Mouse (Mus musculus): ENCODE results near the gene Ddx41. TPM values are rescaled to one million over a fixed set of nuclear protein-coding genes. Genes with fewer than 3 reads are reported as not detected.

The Ddx41 gene
- polyA plus RNA-seq, 1 experiment from 2014 or later, result 39.9 TPM

DNA sequence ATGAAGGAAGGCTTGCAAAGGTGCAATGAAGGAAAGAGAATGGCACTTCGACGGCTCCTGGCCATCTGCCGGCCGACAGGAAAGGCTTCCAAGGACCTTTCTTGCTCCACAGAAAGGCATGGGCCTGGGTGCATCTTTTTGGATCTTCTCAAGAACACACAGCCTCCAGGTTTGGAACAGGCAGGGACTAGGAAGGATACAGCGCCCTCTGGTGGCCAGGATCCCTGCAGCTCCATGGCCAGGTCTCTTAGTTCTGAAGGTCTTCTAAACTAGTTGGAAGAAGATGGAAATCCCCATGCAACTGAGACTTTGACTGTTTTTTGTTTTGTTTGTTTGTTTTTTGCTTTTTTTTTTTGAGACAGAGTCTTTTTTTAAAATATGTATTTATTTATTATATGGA lies 19.5 kb downstream of the Ddx41 start:
- Histone ChIP-seq H3K4me2 (no peak overlapping the region), H3K9ac (ENCODE audit: low read depth, low read length) (no peak overlapping the region), H3K9me3 (replicated peaks; ENCODE audit: control insufficient read depth, low read length) (no peaks in the 10 kb centered on the region), H3K4me3 (ENCODE audit: low read depth, low read length) (no peak overlapping the region), H3K27me3 (ENCODE audit: control insufficient read depth, insufficient read depth, low read length) (peaks cover 9% of the 10 kb centered on the region), H3K27ac (ENCODE audit: low read depth, low read length) (no peak overlapping the region), H3K36me3 (ENCODE audit: control insufficient read depth, insufficient read depth, low read length) (no peaks in the 10 kb centered on the region), H3K4me1 (ENCODE audit: control insufficient read depth, insufficient read depth, low read length) (peaks cover 2% of the 10 kb centered on the region)
- ATAC-seq (replicated peaks; ENCODE audit: insufficient number of reproducible peaks, low FRiP score, low TSS enrichment), result no peak
- WGBS (ENCODE audit: insufficient replicate concordance), result 8% methylated on average over 5 of the region's 5 CpGs

DNA sequence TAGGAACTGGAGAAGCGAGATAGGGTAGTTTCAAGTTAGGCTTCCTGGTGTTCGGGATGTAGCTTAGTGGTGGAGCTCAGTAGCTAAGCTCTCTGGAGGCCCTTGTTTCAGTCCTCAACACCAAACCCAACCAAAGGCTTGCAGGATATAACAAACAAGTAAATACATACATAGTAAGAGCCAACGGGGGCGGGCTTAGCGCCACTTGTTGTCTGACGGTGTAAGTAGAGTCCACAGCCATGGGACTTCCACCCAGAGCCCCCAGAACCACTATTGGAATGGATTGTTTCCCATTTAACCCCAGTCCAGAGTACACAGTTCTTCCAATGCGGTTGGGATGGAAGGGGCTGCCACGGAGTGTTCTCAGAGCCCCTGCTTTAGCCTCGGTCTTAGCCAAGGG lies 22.6 kb downstream of the Ddx41 start:
- no peaks in the 10 kb centered on the region for H3K9me3 ChIP-seq (replicated peaks; ENCODE audit: control insufficient read depth, low read length)
- H3K27ac ChIP-seq (ENCODE audit: low read depth, low read length), result no peak overlapping the region
- peak overlapping the region; percentile 98; the same call in 1 of the 2 replicates for H3K4me3 ChIP-seq (ENCODE audit: low read depth, low read length)
- H3K4me2 ChIP-seq, result peak overlapping the region; percentile 69
- ATAC-seq (replicated peaks; ENCODE audit: insufficient number of reproducible peaks, low FRiP score, low TSS enrichment), result no peak
- H3K27me3 ChIP-seq (ENCODE audit: control insufficient read depth, insufficient read depth, low read length), result peaks cover 9% of the 10 kb centered on the region
- H3K9ac ChIP-seq (ENCODE audit: low read depth, low read length), result no peak overlapping the region
- 30% methylated on average over 9 of the region's 9 CpGs for WGBS (ENCODE audit: insufficient replicate concordance)
- H3K36me3 ChIP-seq (ENCODE audit: control insufficient read depth, insufficient read depth, low read length), result peaks cover 9% of the 10 kb centered on the region; the same call in 1 of the 2 replicates
- H3K4me1 ChIP-seq (ENCODE audit: control insufficient read depth, insufficient read depth, low read length), result peaks cover 28% of the 10 kb centered on the region

DNA sequence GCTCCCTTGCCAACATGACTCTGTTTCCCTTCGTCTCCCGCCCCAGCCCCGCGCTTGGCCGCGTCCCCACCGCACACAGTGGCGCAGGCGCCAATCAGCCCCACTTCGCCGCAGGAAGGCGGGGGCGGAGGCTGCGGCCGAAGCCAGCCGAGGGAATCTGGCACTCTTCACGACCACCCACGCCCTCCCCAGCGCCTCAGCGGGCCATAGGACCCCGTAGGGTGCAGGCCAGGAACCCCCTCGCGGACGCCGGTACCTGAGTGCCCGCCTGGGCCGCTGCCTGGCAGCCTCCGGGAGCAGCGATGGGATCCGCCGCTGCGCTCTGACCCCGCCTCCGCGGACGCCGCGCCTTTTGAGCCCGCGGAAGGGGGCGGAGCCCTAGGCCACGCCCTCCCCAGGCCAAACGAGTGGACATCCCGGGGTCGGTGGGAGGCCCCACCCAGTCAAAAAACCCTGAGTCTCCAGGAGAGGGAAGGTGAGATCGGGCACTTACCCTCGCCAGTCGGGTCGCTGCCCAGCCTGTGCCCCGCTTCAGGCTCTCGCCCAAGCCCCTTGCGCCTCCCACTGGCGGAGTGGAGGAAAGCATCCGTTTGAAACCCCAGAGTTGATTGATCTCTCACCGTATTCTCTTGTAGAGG lies 23.2 kb downstream of the Ddx41 start, which contains the start of gene Pdlim7:
Pdlim7 (minus strand) TSS at position 566 of the 638 bp plus-strand sequence.
- H3K27me3 ChIP-seq (ENCODE audit: control insufficient read depth, insufficient read depth, low read length), result peaks cover 9% of the 10 kb centered on the region
- ATAC-seq (replicated peaks; ENCODE audit: insufficient number of reproducible peaks, low FRiP score, low TSS enrichment), result peak; percentile 43
- peak within 1 kb of the TSS; percentile 99 for H3K9ac ChIP-seq (ENCODE audit: low read depth, low read length)
- peak within 1 kb of the TSS; percentile 91 for H3K27ac ChIP-seq (ENCODE audit: low read depth, low read length)
- H3K4me3 ChIP-seq (ENCODE audit: low read depth, low read length), result peak within 1 kb of the TSS; percentile 98
- H3K4me1 ChIP-seq (ENCODE audit: control insufficient read depth, insufficient read depth, low read length), result peaks cover 30% of the 10 kb centered on the region
- peak within 1 kb of the TSS; percentile 69 for H3K4me2 ChIP-seq
- WGBS (ENCODE audit: insufficient replicate concordance), result under 1% methylated on average over 54 of the region's 55 CpGs
- peaks cover 15% of the 10 kb centered on the region for H3K36me3 ChIP-seq (ENCODE audit: control insufficient read depth, insufficient read depth, low read length)
- no peaks in the 10 kb centered on the region for H3K9me3 ChIP-seq (replicated peaks; ENCODE audit: control insufficient read depth, low read length)

DNA sequence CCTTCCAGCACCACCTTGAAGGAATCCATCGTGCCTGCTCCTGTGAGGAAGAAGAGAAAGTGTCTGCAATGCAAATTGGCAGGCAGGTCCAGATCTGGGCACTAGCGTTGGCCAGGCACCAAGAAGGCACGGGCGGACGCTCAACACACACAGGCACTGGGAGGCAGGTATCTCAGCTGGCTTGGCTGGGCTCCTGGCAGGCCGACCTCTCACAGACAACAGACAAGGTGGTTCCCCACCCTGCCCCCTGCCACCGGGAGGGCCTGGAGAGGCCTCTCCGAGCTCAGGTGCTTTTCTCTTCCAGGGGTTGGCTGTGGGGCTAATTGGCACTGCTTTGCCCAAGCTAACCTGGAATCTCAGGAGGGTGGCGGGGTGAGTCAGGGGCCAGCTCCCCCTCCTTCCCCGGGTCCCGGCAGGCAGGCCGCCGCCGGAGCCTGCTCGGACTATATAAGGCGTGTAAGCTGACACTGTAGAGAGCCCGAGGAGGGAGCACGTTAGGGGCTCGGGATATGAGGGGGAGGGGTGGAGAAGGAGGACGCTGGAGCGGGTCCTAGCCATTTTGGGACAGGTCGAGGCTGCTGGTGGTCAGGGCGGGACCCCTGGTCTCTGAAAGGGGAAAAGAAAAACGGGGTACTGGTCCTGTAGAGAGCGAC lies 24.0 kb downstream of the Ddx41 start:
- peak overlapping the region; percentile 69 for H3K4me2 ChIP-seq
- H3K9me3 ChIP-seq (replicated peaks; ENCODE audit: control insufficient read depth, low read length), result no peaks in the 10 kb centered on the region
- H3K9ac ChIP-seq (ENCODE audit: low read depth, low read length), result peak overlapping the region; percentile 99
- H3K36me3 ChIP-seq (ENCODE audit: control insufficient read depth, insufficient read depth, low read length), result peaks cover 19% of the 10 kb centered on the region
- H3K4me3 ChIP-seq (ENCODE audit: low read depth, low read length), result peak overlapping the region; percentile 98
- peak overlapping the region; percentile 91 for H3K27ac ChIP-seq (ENCODE audit: low read depth, low read length)
- H3K4me1 ChIP-seq (ENCODE audit: control insufficient read depth, insufficient read depth, low read length), result peaks cover 30% of the 10 kb centered on the region
- WGBS (ENCODE audit: insufficient replicate concordance), result 2% methylated on average over 25 of the region's 25 CpGs
- peaks cover 9% of the 10 kb centered on the region for H3K27me3 ChIP-seq (ENCODE audit: control insufficient read depth, insufficient read depth, low read length)
- peak; percentile 54 for ATAC-seq (replicated peaks; ENCODE audit: insufficient number of reproducible peaks, low FRiP score, low TSS enrichment)

DNA sequence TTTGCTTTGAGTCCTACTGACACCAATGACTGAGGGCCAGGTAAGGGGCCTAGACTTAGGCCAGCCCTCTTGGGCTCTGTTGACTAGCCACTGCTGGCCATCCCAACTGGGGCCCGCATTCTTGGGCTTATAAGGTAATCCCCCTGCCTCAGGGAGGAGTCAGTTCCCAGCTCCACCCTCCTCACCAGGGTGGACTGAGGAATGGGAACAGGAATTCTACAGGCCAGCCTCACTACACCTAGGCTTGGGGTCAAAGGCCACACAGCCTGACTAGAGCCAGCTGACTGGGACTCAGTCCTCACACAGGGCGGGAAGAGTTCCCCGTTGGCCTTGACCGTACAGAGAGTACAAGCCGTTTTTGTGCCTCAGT lies 25.0 kb downstream of the Ddx41 start:
- Histone ChIP-seq H3K9me3 (replicated peaks; ENCODE audit: control insufficient read depth, low read length) (no peaks in the 10 kb centered on the region), H3K27me3 (ENCODE audit: control insufficient read depth, insufficient read depth, low read length) (peaks cover 9% of the 10 kb centered on the region), H3K9ac (ENCODE audit: low read depth, low read length) (peak overlapping the region; percentile 99), H3K4me2 (peak overlapping the region; percentile 69), H3K4me3 (ENCODE audit: low read depth, low read length) (peak overlapping the region; percentile 98), H3K27ac (ENCODE audit: low read depth, low read length) (peak overlapping the region; percentile 91), H3K4me1 (ENCODE audit: control insufficient read depth, insufficient read depth, low read length) (peaks cover 32% of the 10 kb centered on the region), H3K36me3 (ENCODE audit: control insufficient read depth, insufficient read depth, low read length) (peaks cover 29% of the 10 kb centered on the region)
- peak; percentile 5; the same call in 1 of the 2 replicates for ATAC-seq (replicated peaks; ENCODE audit: insufficient number of reproducible peaks, low FRiP score, low TSS enrichment)
- WGBS (ENCODE audit: insufficient replicate concordance), result 13% methylated on average over 5 of the region's 5 CpGs

DNA sequence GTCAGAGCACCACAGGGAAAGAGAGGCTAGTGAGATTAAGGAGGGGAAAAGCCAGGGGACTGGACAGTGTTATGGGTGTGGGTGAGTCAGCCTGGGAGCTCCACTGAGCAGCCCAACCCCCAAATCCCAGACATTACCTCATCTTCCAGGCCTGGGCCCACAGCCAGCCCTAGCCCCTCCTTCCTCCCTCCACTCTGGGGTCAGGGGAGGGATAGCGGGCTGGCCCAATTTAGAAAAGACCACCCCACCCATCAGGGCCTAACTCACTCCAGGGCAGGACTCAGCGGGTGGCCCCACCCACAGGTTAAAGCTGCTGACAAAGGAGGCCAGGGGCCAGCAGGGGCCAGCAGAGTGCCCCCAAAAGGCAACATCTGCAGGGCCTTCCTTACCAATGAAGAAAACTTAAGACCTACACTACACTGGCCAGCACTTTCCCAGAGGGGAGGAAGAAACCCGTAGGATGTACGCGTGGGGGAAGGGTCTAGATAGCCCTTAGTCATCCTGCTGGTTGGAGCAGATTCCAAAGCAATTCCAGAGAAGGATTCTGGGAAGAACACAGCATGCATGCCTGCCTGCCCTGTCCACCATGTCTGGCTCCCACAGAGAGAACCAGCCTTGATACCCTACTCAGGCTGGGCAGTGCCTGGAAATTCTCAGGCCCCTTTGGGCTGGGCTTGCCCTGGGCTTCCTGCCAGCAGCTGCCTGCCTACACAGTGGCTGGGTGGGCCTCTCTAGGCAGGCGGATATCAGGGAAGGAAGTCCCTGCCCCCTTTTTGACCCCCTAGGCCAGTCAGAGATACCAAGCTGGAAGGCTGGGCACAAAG lies 25.6 kb downstream of the Ddx41 start:
- Histone ChIP-seq H3K36me3 (ENCODE audit: control insufficient read depth, insufficient read depth, low read length) (peaks cover 32% of the 10 kb centered on the region), H3K9ac (ENCODE audit: low read depth, low read length) (peak overlapping the region; percentile 99), H3K9me3 (replicated peaks; ENCODE audit: control insufficient read depth, low read length) (no peaks in the 10 kb centered on the region), H3K4me2 (peak overlapping the region; percentile 69), H3K4me3 (ENCODE audit: low read depth, low read length) (peak overlapping the region; percentile 98), H3K4me1 (ENCODE audit: control insufficient read depth, insufficient read depth, low read length) (peaks cover 32% of the 10 kb centered on the region), H3K27ac (ENCODE audit: low read depth, low read length) (peak overlapping the region; percentile 91), H3K27me3 (ENCODE audit: control insufficient read depth, insufficient read depth, low read length) (peaks cover 9% of the 10 kb centered on the region)
- 2% methylated on average over 6 of the region's 6 CpGs for WGBS (ENCODE audit: insufficient replicate concordance)
- ATAC-seq (replicated peaks; ENCODE audit: insufficient number of reproducible peaks, low FRiP score, low TSS enrichment), result peak; percentile 77

DNA sequence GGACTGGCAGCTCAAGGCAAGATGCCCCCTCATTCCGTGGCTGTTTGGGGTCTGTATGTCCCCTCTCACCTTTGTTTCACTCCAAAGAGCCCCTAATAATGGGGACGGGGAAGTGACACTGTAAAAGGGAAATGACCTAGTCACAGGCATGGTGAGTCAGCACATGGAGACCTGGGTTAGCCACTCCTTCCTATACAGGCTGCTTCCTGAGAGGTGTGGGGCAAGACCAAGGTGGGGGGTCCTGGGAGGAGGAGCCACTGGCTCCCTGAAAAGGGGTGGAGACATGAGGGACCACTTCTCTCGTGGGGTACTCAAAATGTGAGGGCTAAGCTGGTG lies 26.2 kb downstream of the Ddx41 start:
- Histone ChIP-seq H3K36me3 (ENCODE audit: control insufficient read depth, insufficient read depth, low read length) (peaks cover 38% of the 10 kb centered on the region), H3K4me1 (ENCODE audit: control insufficient read depth, insufficient read depth, low read length) (peaks cover 32% of the 10 kb centered on the region), H3K27me3 (ENCODE audit: control insufficient read depth, insufficient read depth, low read length) (peaks cover 9% of the 10 kb centered on the region), H3K4me3 (ENCODE audit: low read depth, low read length) (peak overlapping the region; percentile 98; the same call in 1 of the 2 replicates), H3K9ac (ENCODE audit: low read depth, low read length) (peak overlapping the region; percentile 56; the same call in 1 of the 2 replicates), H3K9me3 (replicated peaks; ENCODE audit: control insufficient read depth, low read length) (no peaks in the 10 kb centered on the region), H3K27ac (ENCODE audit: low read depth, low read length) (peak overlapping the region; percentile 91), H3K4me2 (peak overlapping the region; percentile 69)
- ATAC-seq (replicated peaks; ENCODE audit: insufficient number of reproducible peaks, low FRiP score, low TSS enrichment), result peak; percentile 12; the same call in 1 of the 2 replicates
- WGBS (ENCODE audit: insufficient replicate concordance), result 10% methylated on average over 3 of the region's 3 CpGs

DNA sequence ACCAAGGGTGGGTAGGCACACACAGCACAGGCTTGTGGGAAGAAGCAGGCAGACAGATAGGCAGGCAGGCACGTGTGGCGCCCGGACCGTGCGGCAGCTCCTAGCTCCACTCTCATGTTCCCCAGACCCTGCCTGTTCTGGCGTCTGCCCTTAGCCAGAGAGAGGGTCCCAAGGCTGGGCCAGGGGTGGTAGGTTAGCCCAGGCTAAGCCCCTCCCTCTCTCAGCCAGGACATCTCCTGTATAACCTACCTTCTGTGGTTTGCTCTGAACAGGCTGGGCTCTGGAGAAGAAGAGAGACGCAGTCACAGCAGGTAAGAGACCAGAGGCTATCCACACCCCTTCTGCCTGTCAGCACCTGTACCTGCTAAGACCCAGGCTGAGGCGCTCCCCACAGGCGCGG lies 27.9 kb downstream of the Ddx41 start:
- H3K9me3 ChIP-seq (replicated peaks; ENCODE audit: control insufficient read depth, low read length), result no peaks in the 10 kb centered on the region
- H3K9ac ChIP-seq (ENCODE audit: low read depth, low read length), result no peak overlapping the region
- H3K4me3 ChIP-seq (ENCODE audit: low read depth, low read length), result no peak overlapping the region
- no peak overlapping the region for H3K4me2 ChIP-seq
- H3K27ac ChIP-seq (ENCODE audit: low read depth, low read length), result no peak overlapping the region
- H3K27me3 ChIP-seq (ENCODE audit: control insufficient read depth, insufficient read depth, low read length), result no peaks in the 10 kb centered on the region
- 83% methylated on average over 10 of the region's 10 CpGs for WGBS (ENCODE audit: insufficient replicate concordance)
- peaks cover 54% of the 10 kb centered on the region for H3K36me3 ChIP-seq (ENCODE audit: control insufficient read depth, insufficient read depth, low read length)
- peaks cover 32% of the 10 kb centered on the region for H3K4me1 ChIP-seq (ENCODE audit: control insufficient read depth, insufficient read depth, low read length)
- ATAC-seq (replicated peaks; ENCODE audit: insufficient number of reproducible peaks, low FRiP score, low TSS enrichment), result no peak
